Mouse (Mus musculus): ENCODE results near the gene Tgoln1. TPM values are rescaled to one million over a fixed set of nuclear protein-coding genes. Genes with fewer than 3 reads are reported as not detected.

Tgoln1 gene
- total and polyA plus RNA-seq, 2 experiments from 2014 or later = 29.0 to 30.9 TPM

DNA sequence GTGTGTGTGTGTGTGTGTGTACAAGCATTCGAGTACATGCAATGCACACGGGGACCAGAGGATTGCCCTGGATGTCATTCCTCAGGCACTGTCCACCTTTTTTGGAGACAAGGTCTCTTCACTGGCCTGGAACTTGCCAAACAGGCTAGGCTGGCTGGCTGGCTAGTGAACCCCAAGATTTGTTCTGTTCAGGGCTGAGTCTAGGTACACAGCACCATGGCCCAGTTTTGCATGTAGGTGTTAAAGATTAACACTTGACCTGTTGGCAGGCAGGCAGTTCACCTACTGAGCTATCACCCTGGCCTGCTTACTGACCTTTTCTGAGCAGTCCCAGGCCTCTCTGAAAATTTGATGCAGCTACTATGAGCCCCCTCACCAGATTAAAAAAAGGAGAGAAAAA, 13.6 kb upstream of the Tgoln1 start:
- Histone ChIP-seq H3K9ac (no peak overlapping the region), H3K27ac (ENCODE audit: low read depth, low read length) (no peak overlapping the region), H3K9me3 (ENCODE audit: low read length) (no peaks in the 10 kb centered on the region), H3K4me1 (ENCODE audit: insufficient read depth) (no peaks in the 10 kb centered on the region), H3K4me3 (ENCODE audit: low read depth, low read length) (no peak overlapping the region), H3K27me3 (ENCODE audit: insufficient read depth, low read length) (no peaks in the 10 kb centered on the region), H3K4me2 (ENCODE audit: low read depth) (no peak overlapping the region), H3K36me3 (ENCODE audit: insufficient read depth) (no peaks in the 10 kb centered on the region)
- ATAC-seq (no peak), DNase-seq (no peak)
- WGBS = 88% methylated on average over 2 of the region's 2 CpGs
- no peak for TF ChIP-seq CTCF (IDR thresholded peaks at IDR 0.05; ENCODE audit: low read depth)

DNA sequence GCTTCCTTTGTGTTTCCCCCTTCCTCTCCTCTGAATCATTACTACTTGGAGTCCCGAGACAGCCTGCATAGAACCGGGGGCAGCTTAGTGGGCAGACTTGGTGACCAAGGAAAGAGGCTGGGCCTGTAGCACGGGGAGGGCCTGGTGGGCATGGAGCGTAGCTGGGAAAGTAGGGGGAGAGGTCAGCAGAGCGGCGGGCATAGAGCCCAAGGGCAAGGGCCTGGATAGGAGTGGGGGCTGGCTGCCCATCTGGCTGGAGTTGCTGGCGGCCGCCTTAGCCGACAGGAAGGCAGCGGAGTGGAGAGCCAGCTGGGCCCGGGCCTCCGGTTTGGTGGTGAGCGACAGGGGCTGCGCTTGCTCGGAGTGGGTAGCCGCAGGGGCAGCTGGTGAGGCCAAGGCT, 10.5 kb upstream of the Tgoln1 start:
- ATAC-seq (no peak), DNase-seq (no peak)
- 91% methylated on average over 16 of the region's 16 CpGs for WGBS
- no peaks in the 10 kb centered on the region for H3K4me1 ChIP-seq (ENCODE audit: insufficient read depth)
- H3K4me2 ChIP-seq (ENCODE audit: low read depth) = no peak overlapping the region
- H3K9me3 ChIP-seq (ENCODE audit: low read length) = no peaks in the 10 kb centered on the region
- no peaks in the 10 kb centered on the region for H3K36me3 ChIP-seq (ENCODE audit: insufficient read depth)
- H3K9ac ChIP-seq = no peak overlapping the region
- no peaks in the 10 kb centered on the region for H3K27me3 ChIP-seq (ENCODE audit: insufficient read depth, low read length)
- H3K4me3 ChIP-seq (ENCODE audit: low read depth, low read length) = no peak overlapping the region
- no peak for TF ChIP-seq CTCF (IDR thresholded peaks at IDR 0.05; ENCODE audit: low read depth)
- H3K27ac ChIP-seq (ENCODE audit: low read depth, low read length) = no peak overlapping the region

DNA sequence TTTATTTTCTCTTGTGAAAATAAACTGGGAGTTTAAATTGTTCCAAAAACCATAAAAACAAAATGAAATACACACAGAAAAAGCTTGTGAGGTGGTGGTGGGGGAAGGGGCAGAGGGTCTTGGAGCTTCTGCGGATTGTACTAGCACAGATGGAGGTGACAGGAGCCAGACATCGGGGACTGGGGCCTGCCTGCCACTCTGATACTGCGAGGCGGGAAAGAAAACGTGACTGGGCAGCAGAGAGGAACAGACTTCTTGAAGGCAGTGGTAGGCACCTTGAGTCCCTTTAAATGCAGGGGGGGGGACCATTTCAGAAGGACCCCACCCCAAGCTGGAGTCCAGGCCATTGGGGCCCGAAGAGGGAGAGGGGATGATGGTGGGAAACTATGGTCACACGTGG, 9.6 kb upstream of the Tgoln1 start:
- Histone ChIP-seq H3K4me1 (ENCODE audit: insufficient read depth) (no peaks in the 10 kb centered on the region), H3K4me3 (ENCODE audit: low read depth, low read length) (no peak overlapping the region), H3K27me3 (ENCODE audit: insufficient read depth, low read length) (no peaks in the 10 kb centered on the region), H3K9ac (no peak overlapping the region), H3K4me2 (ENCODE audit: low read depth) (no peak overlapping the region), H3K36me3 (ENCODE audit: insufficient read depth) (no peaks in the 10 kb centered on the region), H3K9me3 (ENCODE audit: low read length) (no peaks in the 10 kb centered on the region), H3K27ac (ENCODE audit: low read depth, low read length) (no peak overlapping the region)
- 79% methylated on average over 7 of the region's 7 CpGs for WGBS
- no peak for ATAC-seq
- no peak for TF ChIP-seq CTCF (IDR thresholded peaks at IDR 0.05; ENCODE audit: low read depth)
- DNase-seq = no peak

DNA sequence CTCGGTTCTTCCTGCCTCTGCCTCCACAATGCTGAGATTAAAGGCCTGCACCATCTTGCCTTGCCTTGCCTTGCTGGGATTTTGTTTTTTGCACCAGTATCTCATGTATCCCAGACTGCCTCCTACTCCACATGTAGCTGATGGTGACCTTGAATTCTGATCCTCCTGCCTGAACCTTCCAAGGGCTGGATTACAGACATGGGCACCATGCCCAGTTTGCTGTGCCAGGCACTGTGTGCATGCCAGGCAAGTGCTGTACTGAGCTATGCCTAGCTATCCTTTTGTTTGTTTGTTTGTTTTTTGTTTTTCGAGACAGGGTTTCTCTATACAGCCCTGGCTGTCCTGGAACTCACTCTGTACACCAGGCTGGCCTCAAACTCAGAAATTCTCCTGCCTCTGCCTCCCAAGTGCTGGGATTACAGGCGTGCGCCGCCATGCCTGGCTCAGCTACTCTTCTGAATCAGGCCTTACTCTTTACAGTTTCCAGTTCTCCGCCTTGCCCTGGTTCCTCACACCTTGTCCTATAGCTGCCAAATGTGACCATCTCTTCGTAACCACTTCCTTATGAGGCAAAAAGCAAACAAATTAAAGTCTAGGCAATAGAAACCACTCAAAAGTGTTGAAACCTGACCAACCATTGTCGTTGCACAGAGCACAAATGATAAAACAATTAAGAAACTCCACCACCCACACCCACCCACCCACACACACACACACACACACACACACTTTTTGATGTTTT, 7.0 kb upstream of the Tgoln1 start:
- no peak for DNase-seq
- whole genome bisulfite sequencing = 89% methylated on average over 8 of the region's 8 CpGs

DNA sequence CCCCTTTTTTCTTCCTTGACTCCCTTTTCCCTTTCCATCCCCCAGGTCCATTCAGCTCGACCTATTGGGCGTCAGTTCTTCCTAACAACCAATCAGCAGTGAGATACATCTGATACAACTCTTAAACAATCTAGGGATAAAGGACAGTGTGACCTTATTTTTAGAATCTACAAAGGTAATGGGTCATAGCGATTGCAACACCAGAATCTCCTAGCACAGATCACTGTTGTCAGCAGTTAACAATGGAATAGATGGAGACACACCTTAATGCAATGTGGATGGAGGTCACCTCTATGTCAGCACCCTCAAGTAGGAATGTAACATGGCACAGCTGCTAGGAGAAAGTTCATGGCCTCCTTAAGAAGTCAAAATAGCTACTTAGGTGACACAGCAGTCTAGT, 6.1 kb upstream of the Tgoln1 start:
- ATAC-seq = no peak
- Histone ChIP-seq H3K27ac (ENCODE audit: low read depth, low read length) (no peak overlapping the region), H3K9me3 (ENCODE audit: low read length) (no peaks in the 10 kb centered on the region), H3K4me2 (ENCODE audit: low read depth) (no peak overlapping the region), H3K36me3 (ENCODE audit: insufficient read depth) (no peaks in the 10 kb centered on the region), H3K4me3 (ENCODE audit: low read depth, low read length) (no peak overlapping the region), H3K9ac (no peak overlapping the region), H3K27me3 (ENCODE audit: insufficient read depth, low read length) (no peaks in the 10 kb centered on the region), H3K4me1 (ENCODE audit: insufficient read depth) (no peaks in the 10 kb centered on the region)
- TF ChIP-seq CTCF (IDR thresholded peaks at IDR 0.05; ENCODE audit: low read depth) = no peak
- 46% methylated on average over 3 of the region's 3 CpGs for WGBS
- no peak for DNase-seq

More for the DNA sequence above, 7.0 kb upstream of the Tgoln1 start:
- no peak for ATAC-seq
- Histone ChIP-seq H3K27ac (ENCODE audit: low read depth, low read length) (no peak overlapping the region), H3K36me3 (ENCODE audit: insufficient read depth) (no peaks in the 10 kb centered on the region), H3K4me3 (ENCODE audit: low read depth, low read length) (no peak overlapping the region), H3K27me3 (ENCODE audit: insufficient read depth, low read length) (no peaks in the 10 kb centered on the region), H3K4me1 (ENCODE audit: insufficient read depth) (no peaks in the 10 kb centered on the region), H3K9ac (no peak overlapping the region), H3K9me3 (ENCODE audit: low read length) (no peaks in the 10 kb centered on the region), H3K4me2 (ENCODE audit: low read depth) (no peak overlapping the region)
- no peak for TF ChIP-seq CTCF (IDR thresholded peaks at IDR 0.05; ENCODE audit: low read depth)

DNA sequence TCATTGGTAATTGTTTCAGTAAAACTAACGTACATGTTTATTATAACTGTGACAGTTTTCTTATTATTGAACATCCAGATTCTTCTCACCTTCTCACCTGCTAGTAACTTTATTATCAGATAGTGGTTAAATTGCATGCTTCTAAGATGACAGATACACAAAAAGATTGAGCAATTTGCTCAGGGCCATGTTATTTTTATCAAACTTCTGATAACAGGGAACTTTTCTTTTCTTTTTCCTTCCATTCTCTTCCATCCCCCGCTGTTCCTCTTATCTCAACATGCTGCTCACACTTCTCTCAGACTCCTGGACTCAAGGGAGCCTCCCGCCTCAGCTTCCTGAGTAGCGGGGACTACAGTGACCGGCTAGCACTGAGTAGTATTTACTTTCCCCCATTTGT, 4.1 kb upstream of the Tgoln1 start:
- no peak overlapping the region for H3K27ac ChIP-seq (ENCODE audit: low read depth, low read length)
- H3K9ac ChIP-seq = no peak overlapping the region
- H3K9me3 ChIP-seq (ENCODE audit: low read length) = no peaks in the 10 kb centered on the region
- no peaks in the 10 kb centered on the region for H3K36me3 ChIP-seq (ENCODE audit: insufficient read depth)
- WGBS = 93% methylated on average over 5 of the region's 5 CpGs
- no peak overlapping the region for H3K4me2 ChIP-seq (ENCODE audit: low read depth)
- ATAC-seq (no peak), DNase-seq (no peak)
- no peaks in the 10 kb centered on the region for H3K27me3 ChIP-seq (ENCODE audit: insufficient read depth, low read length)
- H3K4me3 ChIP-seq (ENCODE audit: low read depth, low read length) = no peak overlapping the region
- TF ChIP-seq CTCF (IDR thresholded peaks at IDR 0.05; ENCODE audit: low read depth) = no peak
- peaks cover 9% of the 10 kb centered on the region for H3K4me1 ChIP-seq (ENCODE audit: insufficient read depth)

DNA sequence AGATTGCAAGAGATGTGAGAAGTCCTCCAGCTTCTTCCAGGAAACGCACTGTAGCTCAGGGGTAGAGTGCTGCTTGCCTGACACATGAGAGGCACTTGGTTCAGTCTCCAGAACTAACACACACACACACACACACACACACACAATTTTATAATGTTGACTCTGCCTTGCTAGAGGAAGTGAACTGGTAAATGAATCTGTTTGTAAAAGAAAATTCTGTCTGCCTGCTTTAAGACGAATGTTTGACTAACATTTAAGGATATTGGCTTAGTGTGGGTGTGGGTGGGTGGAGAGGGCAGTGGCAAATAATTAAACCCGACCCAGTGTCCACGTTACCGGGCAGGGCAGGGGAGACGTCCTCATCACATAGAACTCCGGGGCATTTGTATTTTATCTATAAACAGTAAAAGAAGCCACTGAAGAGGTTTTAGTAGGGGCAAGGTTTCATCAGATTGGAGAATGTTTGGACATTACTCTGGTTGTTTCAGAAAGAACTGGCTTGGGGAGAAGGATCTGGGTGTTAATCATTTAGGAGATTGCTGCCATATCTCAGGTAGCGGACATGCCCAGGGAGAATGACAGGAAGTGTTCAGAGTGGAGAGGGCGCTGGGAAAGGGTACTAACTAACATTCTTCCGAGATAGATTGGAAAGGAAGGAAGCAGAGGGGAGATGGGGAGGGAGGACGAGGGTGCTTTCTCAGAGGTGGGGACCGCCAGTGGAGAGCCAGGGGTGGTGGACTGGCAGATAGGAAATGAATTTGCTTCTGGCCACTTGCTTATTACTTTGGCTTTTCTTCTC, 3.1 kb upstream of the Tgoln1 start:
- Histone ChIP-seq H3K4me1 (ENCODE audit: insufficient read depth) (peaks cover 19% of the 10 kb centered on the region), H3K4me3 (ENCODE audit: low read depth, low read length) (no peak overlapping the region), H3K36me3 (ENCODE audit: insufficient read depth) (no peaks in the 10 kb centered on the region), H3K27me3 (ENCODE audit: insufficient read depth, low read length) (no peaks in the 10 kb centered on the region), H3K4me2 (ENCODE audit: low read depth) (no peak overlapping the region), H3K9me3 (ENCODE audit: low read length) (no peaks in the 10 kb centered on the region), H3K27ac (ENCODE audit: low read depth, low read length) (no peak overlapping the region), H3K9ac (no peak overlapping the region)
- DNase-seq = no peak
- ATAC-seq = no peak
- TF ChIP-seq CTCF (IDR thresholded peaks at IDR 0.05; ENCODE audit: low read depth) = no peak
- WGBS = 64% methylated on average over 12 of the region's 12 CpGs

Data from forebrain, postnatal 0 days (tissue).